Mouse (Mus musculus): ENCODE measurements around the gene Tfap2c. TPM values are rescaled to one million over a fixed set of nuclear protein-coding genes. Genes with fewer than 3 reads are reported as not detected.

The Tfap2c gene
- polyA plus RNA-seq, 1 experiment: not detected

- no peak for TF ChIP-seq GATA1 (IDR thresholded peaks at IDR 0.05; ENCODE audit: low read length)
Observed at GRCm38 (mm10) chr2:172547116-172547515, 2.3 kb upstream of the Tfap2c start.

DNA sequence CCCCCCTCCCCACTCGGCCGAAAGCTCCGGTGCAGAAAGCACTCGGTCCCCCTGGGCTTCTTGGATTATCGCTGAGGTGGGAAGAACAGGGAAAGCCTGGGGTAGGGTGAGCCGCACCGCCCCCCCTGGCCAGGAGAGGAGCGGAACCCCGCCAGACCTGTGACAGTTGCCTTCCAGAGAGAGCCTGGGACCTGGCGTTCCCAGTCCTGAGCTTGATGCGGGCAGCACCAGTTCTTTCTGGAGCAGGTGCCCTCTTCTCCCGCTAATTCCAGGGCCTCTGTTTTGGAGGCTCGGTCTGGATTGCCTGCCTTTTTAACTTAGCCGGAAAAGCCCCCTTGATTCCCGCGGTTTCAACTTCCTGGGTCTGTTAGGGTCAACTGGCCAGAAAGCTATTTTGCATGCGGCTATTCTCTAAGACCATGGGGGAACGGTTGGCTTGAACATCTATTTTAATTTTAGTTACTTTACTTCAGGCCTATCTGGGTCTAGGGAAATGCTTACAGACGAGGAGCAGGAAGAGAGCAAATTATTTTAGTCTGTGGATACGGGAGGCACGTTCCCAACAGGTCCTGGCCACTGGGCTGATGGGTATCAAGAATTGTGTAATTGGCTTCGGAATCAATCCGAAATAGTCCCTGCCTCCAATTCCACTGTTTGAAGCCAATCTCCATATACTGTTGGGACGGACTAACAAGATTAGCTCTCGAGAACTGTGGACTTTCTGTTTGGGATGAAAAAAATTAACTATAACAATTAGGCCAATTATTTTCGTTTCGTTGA is 1.4 kb upstream of the Tfap2c start:
- TF ChIP-seq GATA1 (IDR thresholded peaks at IDR 0.05; ENCODE audit: low read length): no peak

- no peak for TF ChIP-seq GATA1 (IDR thresholded peaks at IDR 0.05; ENCODE audit: low read length)
Observed at GRCm38 (mm10) chr2:172548672-172549255, 629 bp upstream of the Tfap2c start.

- TF ChIP-seq GATA1 (IDR thresholded peaks at IDR 0.05; ENCODE audit: low read length): no peak
Observed at GRCm38 (mm10) chr2:172550364-172551080, 1.1 kb downstream of the Tfap2c start.

GRCm38 (mm10) chr2:172551081-172551720 is 1.8 kb downstream of the Tfap2c start:
- TF ChIP-seq GATA1 (IDR thresholded peaks at IDR 0.05; ENCODE audit: low read length): no peak

DNA sequence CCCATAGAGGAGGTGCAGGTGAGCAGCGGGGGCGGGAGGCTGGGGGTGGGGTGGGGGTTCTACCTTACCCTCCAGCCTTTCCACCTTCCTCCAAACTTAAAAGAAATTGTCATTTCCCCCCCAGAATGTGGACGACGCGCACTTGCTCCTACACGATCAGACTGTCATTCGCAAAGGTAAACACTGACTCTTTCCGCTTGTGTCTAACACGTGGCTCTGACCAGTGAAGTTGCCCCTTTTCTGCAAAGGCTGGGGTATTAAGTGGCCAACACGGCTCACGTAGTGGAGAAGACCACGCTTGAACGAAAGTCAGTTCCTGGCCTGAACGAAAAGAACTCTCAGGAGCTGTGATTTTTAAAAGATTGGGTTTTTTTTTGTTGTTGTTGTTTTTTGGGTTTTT is 2.5 kb downstream of the Tfap2c start:
- no peak for TF ChIP-seq GATA1 (IDR thresholded peaks at IDR 0.05; ENCODE audit: low read length)

DNA sequence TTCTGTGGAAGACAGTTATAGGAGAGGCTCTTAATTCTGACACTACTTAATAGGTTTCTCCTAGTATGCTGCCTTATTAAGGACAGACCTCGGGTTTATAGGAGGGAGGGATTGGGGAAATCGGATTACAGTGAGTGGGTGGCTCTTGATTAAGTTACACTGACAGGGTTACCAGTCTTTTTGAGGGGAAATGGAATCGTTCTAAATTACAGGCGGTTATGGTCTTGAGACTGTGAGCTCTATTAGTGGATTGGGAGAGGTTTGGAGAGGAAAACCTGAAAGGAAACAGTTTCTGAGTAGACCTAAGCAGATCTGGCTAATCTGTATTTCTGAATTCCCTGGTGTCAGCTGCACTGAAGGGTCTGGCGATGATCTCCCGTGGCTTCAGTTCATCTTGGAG is 3.3 kb downstream of the Tfap2c start:
- TF ChIP-seq GATA1 (IDR thresholded peaks at IDR 0.05; ENCODE audit: low read length): no peak

- TF ChIP-seq GATA1 (IDR thresholded peaks at IDR 0.05; ENCODE audit: low read length): no peak
Observed at GRCm38 (mm10) chr2:172554211-172554610, 4.8 kb downstream of the Tfap2c start.

- no peak for TF ChIP-seq GATA1 (IDR thresholded peaks at IDR 0.05; ENCODE audit: low read length)
Observed at GRCm38 (mm10) chr2:172558674-172559468, 9.5 kb downstream of the Tfap2c start.

DNA sequence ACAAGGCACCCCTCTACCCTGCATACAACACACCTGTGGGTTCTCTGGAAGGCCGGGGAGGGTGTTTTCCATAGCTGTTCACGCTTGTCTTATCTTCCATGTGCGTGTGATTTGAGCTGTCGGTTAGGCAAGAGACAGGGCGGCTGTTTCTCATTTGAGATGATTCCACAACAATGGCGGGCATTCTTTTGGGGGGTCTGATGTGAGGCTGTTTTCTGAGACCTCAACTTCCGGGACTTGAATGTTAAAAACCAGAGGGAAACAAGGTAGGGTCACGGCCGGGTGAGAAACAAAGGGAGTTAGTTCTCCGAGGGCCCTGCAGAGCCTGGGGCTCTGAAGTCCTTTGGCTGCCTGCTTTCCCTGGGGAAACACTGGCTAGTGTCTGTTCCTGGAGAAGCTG is 11.6 kb downstream of the Tfap2c start:
- TF ChIP-seq GATA1 (IDR thresholded peaks at IDR 0.05; ENCODE audit: low read length): no peak

GRCm38 (mm10) chr2:172567835-172568234 is 18.4 kb downstream of the Tfap2c start:
- TF ChIP-seq GATA1 (IDR thresholded peaks at IDR 0.05; ENCODE audit: low read length): no peak

DNA sequence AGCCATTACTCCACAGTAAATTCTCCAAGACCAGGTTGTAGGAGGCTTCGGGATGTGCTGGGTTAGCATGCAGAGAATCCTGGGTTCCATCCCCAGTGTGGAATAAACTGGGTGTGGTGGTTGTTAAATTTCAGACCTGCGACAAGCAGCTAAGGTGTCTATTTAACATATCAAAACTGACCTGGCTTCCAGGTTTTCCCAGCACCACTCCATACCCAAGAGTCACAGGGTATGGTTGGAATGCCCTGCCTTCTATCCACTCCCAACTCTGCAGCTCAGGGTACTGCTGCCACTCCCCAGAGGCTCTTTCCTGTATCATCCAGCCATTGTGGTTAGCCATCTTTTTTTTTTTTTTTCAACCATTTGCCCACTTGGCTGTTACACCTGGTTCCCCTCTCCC is 19.1 kb downstream of the Tfap2c start:
- TF ChIP-seq GATA1 (IDR thresholded peaks at IDR 0.05; ENCODE audit: low read length): no peak

- no peak for TF ChIP-seq GATA1 (IDR thresholded peaks at IDR 0.05; ENCODE audit: low read length)
Observed at GRCm38 (mm10) chr2:172577196-172577766, 27.9 kb downstream of the Tfap2c start.

DNA sequence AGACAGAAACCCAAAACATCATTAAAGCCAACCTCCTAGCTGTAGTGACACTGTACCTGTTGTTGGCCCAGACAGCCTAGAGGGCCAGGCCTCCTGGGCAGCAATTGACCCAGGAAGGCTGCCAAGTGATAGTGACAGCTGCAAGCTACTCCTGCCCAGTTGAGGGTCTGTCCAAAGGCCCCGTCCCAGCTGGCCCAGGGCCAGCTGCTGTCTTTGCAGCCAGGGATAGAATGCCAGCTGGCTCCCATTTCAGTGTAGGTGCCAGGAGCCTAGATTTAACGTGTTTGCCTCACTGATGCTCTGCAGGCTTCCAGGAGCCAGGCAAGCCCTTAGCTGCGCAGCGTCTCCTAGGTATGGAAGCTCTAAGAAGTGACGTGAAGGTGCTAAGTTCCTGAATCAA is 29.8 kb downstream of the Tfap2c start:
- no peak for TF ChIP-seq GATA1 (IDR thresholded peaks at IDR 0.05; ENCODE audit: low read length)
